Mouse (Mus musculus) E14TG2a.4 (cell line): Measurements from ENCODE around the gene Disc1.

Source experiments
- CTCF ChIP-seq: conservative IDR thresholded peaks from 2 replicates; pipeline ENCODE4 v1.5.1; 2014; ENCODE audit warnings: low read length
- POU5F1 ChIP-seq: IDR thresholded peaks from 2 replicates; pipeline ENCODE4 v1.6.1; 2014; ENCODE audit warnings: low read length, borderline replicate concordance

DNA sequence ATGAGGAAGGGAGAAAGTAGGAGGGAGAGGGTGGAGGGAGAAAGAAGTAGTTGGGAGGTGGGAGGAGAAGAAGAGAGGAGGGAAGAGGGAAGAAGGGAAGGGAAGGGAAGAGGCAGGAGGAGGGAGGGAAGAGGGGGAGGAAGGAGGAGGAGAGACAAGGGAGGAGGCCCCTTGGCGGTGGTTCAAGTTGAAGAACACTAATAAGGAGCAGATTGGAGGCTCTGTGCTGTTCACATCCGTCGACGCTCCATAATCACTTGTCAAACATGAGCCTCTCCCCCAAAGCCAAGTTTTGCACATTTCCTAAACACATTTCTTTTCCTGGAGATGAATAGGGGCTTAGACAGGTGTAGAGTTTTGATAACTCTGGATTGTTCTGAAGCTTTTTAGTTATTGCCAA lies 245.3 kb downstream of the Disc1 start:
- TF ChIP-seq CTCF, result no peak
- no peak for TF ChIP-seq POU5F1
